Mouse (Mus musculus) fat pad, adult 2 months (tissue): ENCODE measurements around the gene Cuedc1.
"Not testable (repeated sequence)": the region's sequence is repeated elsewhere in the genome, so short reads cannot be mapped to it uniquely, and the experiment has no call there.

Source experiments
- DNase-seq: peaks from one replicate; pipeline ENCODE4 v3.0.0-alpha.2; 2011; ENCODE audit warnings: low read depth, low spot score; ENCODE audit errors: extremely low read depth

The Cuedc1 gene

GRCm38 (mm10) chr11:88195699-88196098 is 97.8 kb downstream of the Cuedc1 start:
- DNase-seq, result not testable (repeated sequence)

GRCm38 (mm10) chr11:88197153-88197576 is 99.3 kb downstream of the Cuedc1 start:
- DNase-seq, result no peak

- DNase-seq, result no peak
These were observed 100.4 kb downstream of the Cuedc1 start for GRCm38 (mm10) chr11:88198223-88198622.

GRCm38 (mm10) chr11:88201172-88201571 is 103.3 kb downstream of the Cuedc1 start:
- no peak for DNase-seq

- no peak for DNase-seq
These were observed 104.2 kb downstream of the Cuedc1 start for GRCm38 (mm10) chr11:88202077-88202476.

- no peak for DNase-seq
These were observed 106.1 kb downstream of the Cuedc1 start, which contains the start of gene Mrps23 for GRCm38 (mm10) chr11:88203712-88204532. TSS of gene Mrps23 (plus strand) at chr11:88204388.

- no peak for DNase-seq
These were observed 106.9 kb downstream of the Cuedc1 start for GRCm38 (mm10) chr11:88204593-88205368.

GRCm38 (mm10) chr11:88206576-88206975 is 108.7 kb downstream of the Cuedc1 start:
- DNase-seq, result not testable (repeated sequence)

GRCm38 (mm10) chr11:88207697-88208096 is 109.8 kb downstream of the Cuedc1 start:
- no peak for DNase-seq

GRCm38 (mm10) chr11:88211824-88212582 is 114.1 kb downstream of the Cuedc1 start:
- DNase-seq, result no peak

GRCm38 (mm10) chr11:88213757-88214156 is 115.9 kb downstream of the Cuedc1 start:
- no peak for DNase-seq

GRCm38 (mm10) chr11:88214881-88215831 is 117.3 kb downstream of the Cuedc1 start:
- no peak for DNase-seq

- DNase-seq, result no peak
These were observed 118.4 kb downstream of the Cuedc1 start for GRCm38 (mm10) chr11:88216231-88216685.

- DNase-seq, result no peak
These were observed 120.3 kb downstream of the Cuedc1 start for GRCm38 (mm10) chr11:88218155-88218554.

GRCm38 (mm10) chr11:88218586-88218985 is 120.7 kb downstream of the Cuedc1 start:
- no peak for DNase-seq

GRCm38 (mm10) chr11:88221929-88222475 is 124.1 kb downstream of the Cuedc1 start:
- no peak for DNase-seq

GRCm38 (mm10) chr11:88227001-88227957 is 129.4 kb downstream of the Cuedc1 start:
- no peak for DNase-seq

GRCm38 (mm10) chr11:88231213-88231790 is 133.4 kb downstream of the Cuedc1 start:
- DNase-seq, result no peak
